Mouse (Mus musculus) lung, embryonic 14.5 days (tissue): ENCODE data around the gene Ranbp17. TPM values are rescaled to one million over a fixed set of nuclear protein-coding genes. Genes with fewer than 3 reads are reported as not detected.

ENCODE experiments used
- ATAC-seq: fragments of 200-750 bp; cut with Nextera tagmentation; 2 replicates; pipeline ENCODE4 v1.8.0; 2017; ENCODE audit warnings: mild to moderate bottlenecking, moderate TSS enrichment, moderate library complexity; ENCODE audit not compliant: insufficient read depth
- DNase-seq: peaks from one replicate; pipeline ENCODE4 v3.0.0-alpha.2; 2015
- H3K27ac ChIP-seq: fragments of 300-500 bp; sonication (generic); 2 replicates; pipeline ENCODE4 v1.5.1; 2014; ENCODE audit warnings: low read depth, mild to moderate bottlenecking, moderate library complexity
- H3K27me3 ChIP-seq: fragments of 300-500 bp; sonication (generic); 2 replicates; pipeline ENCODE4 v1.6.1; 2014; ENCODE audit warnings: low read length, control low read depth; ENCODE audit not compliant: insufficient read depth
- H3K36me3 ChIP-seq: fragments of 300-500 bp; sonication (generic); 2 replicates; pipeline ENCODE4 v1.6.1; 2014; ENCODE audit warnings: control low read depth; ENCODE audit not compliant: insufficient read depth
- H3K4me1 ChIP-seq: fragments of 300-500 bp; sonication (generic); 2 replicates; pipeline ENCODE4 v1.6.1; 2014; ENCODE audit warnings: antibody characterized with exemption, control low read depth; ENCODE audit not compliant: insufficient read depth
- H3K4me2 ChIP-seq: fragments of 300-500 bp; sonication (generic); 2 replicates; pipeline ENCODE4 v1.6.1; 2014; ENCODE audit warnings: mild to moderate bottlenecking
- H3K4me3 ChIP-seq: fragments of 300-500 bp; sonication (generic); 2 replicates; pipeline ENCODE4 v1.5.1; 2014; ENCODE audit warnings: low read depth, low read length
- H3K9ac ChIP-seq: fragments of 300-500 bp; sonication (generic); 2 replicates; pipeline ENCODE4 v1.6.1; 2014
- H3K9me3 ChIP-seq: fragments of 300-500 bp; sonication (generic); 2 replicates; pipeline ENCODE4 v1.6.1; 2016; ENCODE audit warnings: low read depth, low read length, control low read depth
- CTCF ChIP-seq: IDR thresholded peaks from 2 replicates; pipeline ENCODE4 v1.5.1; 2016; ENCODE audit warnings: antibody characterized with exemption, low read depth
- WGBS: fragments of 180-500 bp; shearing (Covaris S2); extraction: QIAGEN DNeasy Blood & Tissue Kit; methylation state at CpG from one replicate; pipeline ENCODE4 v1.1.7; 2014; 5-methylcytosine and 5-hydroxymethylcytosine counted together
- polyA plus RNA-seq: library from polyadenylated mRNA; unstranded; fragments of >200 nt; fragmentation: Nextera tagmentation; extraction: Ambion mirVana; gene quantifications from 2 replicates; pipeline ENCODE4 v1.2.1, GENCODE M21; 2014

The Ranbp17 gene
- polyA plus RNA-seq, 1 experiment from 2014 or later = 6.5 TPM

- Histone ChIP-seq H3K27me3 (no peaks in the 10 kb centered on the region), H3K4me1 (no peaks in the 10 kb centered on the region), H3K9ac (no peak overlapping the region), H3K36me3 (no peaks in the 10 kb centered on the region), H3K4me3 (no peak overlapping the region), H3K9me3 (no peaks in the 10 kb centered on the region), H3K27ac (no peak overlapping the region), H3K4me2 (no peak overlapping the region)
- WGBS = 78% methylated on average over 3 of the region's 3 CpGs
- TF ChIP-seq CTCF = no peak
- no peak for DNase-seq
- no peak for ATAC-seq
These were observed 273.3 kb downstream of the Ranbp17 start for GRCm38 (mm10) chr11:33240295-33240694.

DNA sequence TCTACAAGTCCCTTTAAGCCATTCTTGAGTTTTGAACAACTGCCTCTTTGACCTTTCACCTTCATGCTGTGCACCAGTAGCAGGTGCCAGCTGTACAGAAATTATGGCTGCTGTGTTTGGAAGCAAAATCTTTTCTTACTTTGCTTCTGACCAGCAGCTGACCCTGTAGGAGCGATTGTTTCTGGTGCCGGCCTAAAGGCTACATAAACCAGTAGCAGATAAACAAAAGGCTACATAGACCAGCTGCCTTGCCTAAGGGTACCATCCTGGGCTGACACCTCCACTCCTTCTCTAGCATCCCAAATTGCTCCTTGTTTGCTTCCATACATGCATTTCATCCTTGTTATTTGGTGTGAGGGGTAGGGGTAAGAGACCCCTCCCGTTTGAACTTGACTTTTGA is 279.4 kb downstream of the Ranbp17 start:
- Histone ChIP-seq H3K27ac (no peak overlapping the region), H3K4me1 (no peaks in the 10 kb centered on the region), H3K4me2 (no peak overlapping the region), H3K9me3 (no peaks in the 10 kb centered on the region), H3K4me3 (no peak overlapping the region), H3K36me3 (no peaks in the 10 kb centered on the region), H3K9ac (no peak overlapping the region), H3K27me3 (no peaks in the 10 kb centered on the region)
- ATAC-seq (no peak), DNase-seq (no peak)
- no peak for TF ChIP-seq CTCF
- WGBS = 44% methylated on average over 3 of the region's 3 CpGs

DNA sequence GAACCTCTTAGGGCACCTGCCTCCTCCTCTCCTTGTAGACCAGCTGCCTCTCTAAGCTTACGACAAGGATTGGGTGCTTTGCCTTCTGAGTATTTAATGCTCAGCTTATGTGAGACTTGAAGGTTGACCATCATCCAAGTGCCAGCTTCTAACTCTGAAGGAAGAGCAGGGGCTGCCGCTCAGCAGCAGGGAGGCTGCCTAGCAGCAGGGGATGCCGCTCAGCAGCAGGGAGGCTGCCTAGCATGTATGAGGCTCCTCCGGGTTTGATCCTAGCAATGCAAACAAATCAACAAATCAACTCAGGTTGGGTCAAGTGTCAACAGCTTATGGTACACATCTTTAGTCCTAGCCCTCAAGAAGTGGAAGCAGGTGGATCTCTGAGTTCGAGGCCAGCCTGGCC is 281.5 kb downstream of the Ranbp17 start:
- Histone ChIP-seq H3K9ac (no peak overlapping the region), H3K36me3 (no peaks in the 10 kb centered on the region), H3K4me3 (no peak overlapping the region), H3K4me2 (no peak overlapping the region), H3K4me1 (no peaks in the 10 kb centered on the region), H3K27me3 (no peaks in the 10 kb centered on the region), H3K27ac (no peak overlapping the region), H3K9me3 (no peaks in the 10 kb centered on the region)
- TF ChIP-seq CTCF = no peak
- 66% methylated on average over 5 of the region's 5 CpGs for WGBS
- DNase-seq (no peak), ATAC-seq (no peak)

DNA sequence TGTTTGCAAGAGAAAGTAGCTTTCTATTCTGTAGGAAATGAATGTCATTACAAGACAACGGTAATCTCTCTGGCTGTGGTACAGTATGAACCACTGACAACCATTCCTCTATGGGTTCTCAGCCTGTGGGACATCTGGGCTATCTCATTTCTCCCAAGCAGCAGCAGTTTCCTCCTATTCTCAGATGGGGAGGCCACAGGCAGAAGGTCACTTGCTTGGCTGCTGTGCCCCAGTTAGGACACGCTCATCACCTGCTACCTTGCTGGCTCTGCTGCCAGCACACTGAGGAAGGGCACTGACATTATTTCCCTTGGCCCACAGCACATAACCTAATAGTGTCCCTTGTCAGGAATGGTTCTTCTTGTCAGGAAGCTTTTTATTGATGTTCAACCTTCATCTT is 285.4 kb downstream of the Ranbp17 start:
- no peak for DNase-seq
- H3K27ac ChIP-seq = no peak overlapping the region
- no peaks in the 10 kb centered on the region for H3K27me3 ChIP-seq
- ATAC-seq = no peak
- H3K9ac ChIP-seq = no peak overlapping the region
- H3K4me2 ChIP-seq = no peak overlapping the region
- no peaks in the 10 kb centered on the region for H3K4me1 ChIP-seq
- H3K9me3 ChIP-seq = no peaks in the 10 kb centered on the region
- TF ChIP-seq CTCF = no peak
- H3K4me3 ChIP-seq = no peak overlapping the region
- 84% methylated on average over 2 of the region's 2 CpGs for WGBS
- no peaks in the 10 kb centered on the region for H3K36me3 ChIP-seq

- H3K36me3 ChIP-seq = no peaks in the 10 kb centered on the region
- H3K27me3 ChIP-seq = no peaks in the 10 kb centered on the region
- H3K4me1 ChIP-seq = no peaks in the 10 kb centered on the region
- H3K27ac ChIP-seq = no peak overlapping the region
- no peak for TF ChIP-seq CTCF
- H3K9me3 ChIP-seq = no peaks in the 10 kb centered on the region
- H3K4me3 ChIP-seq = no peak overlapping the region
- 65% methylated on average over 8 of the region's 8 CpGs for WGBS
- H3K9ac ChIP-seq = no peak overlapping the region
- no peak overlapping the region for H3K4me2 ChIP-seq
- ATAC-seq = no peak
- no peak for DNase-seq
These were observed 287.0 kb downstream of the Ranbp17 start for GRCm38 (mm10) chr11:33226516-33226915.

DNA sequence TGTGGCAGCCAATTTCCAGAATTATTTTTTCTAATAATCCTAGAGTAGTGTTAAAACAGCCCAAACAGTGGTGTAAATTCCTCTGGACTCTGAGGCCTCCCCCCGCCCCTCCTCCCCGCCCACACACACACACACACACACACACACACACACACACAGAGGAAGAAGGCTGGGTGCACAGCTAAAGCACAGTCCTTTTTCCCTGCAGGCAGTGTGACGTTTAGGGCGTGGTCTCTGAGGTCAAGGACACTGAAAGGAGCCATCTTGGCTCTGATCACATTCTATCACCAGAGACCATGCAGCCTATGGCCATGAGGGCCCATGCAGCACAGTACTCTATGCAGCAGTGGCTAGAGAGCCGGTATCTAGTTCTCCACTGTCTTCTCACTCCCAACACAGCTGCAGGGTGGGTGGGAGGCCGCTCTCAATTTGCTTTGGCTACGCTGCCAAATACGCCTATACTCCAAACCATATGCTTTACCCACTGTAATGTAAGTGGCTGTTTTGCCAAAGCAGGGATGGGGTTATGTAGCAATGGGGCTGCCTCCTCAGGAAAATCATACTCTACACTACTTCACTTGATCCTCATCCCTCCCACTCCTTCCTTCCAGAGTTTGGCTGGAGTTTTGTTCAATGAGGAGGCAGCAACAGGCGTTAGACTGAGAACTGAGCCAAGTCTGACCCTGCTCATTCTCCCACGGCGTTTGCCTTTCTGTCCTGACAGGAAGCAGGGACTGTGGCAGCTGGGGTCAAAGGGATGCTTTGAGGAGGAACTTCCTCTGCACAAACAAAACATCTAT is 291.8 kb downstream of the Ranbp17 start:
- DNase-seq = peak; percentile 72
- TF ChIP-seq CTCF = no peak
- H3K27ac ChIP-seq = no peak overlapping the region
- no peak overlapping the region for H3K4me3 ChIP-seq
- peak; percentile 61; the same call in 1 of the 2 replicates for ATAC-seq
- H3K9ac ChIP-seq = no peak overlapping the region
- no peaks in the 10 kb centered on the region for H3K36me3 ChIP-seq
- no peak overlapping the region for H3K4me2 ChIP-seq
- H3K27me3 ChIP-seq = no peaks in the 10 kb centered on the region
- H3K4me1 ChIP-seq = no peaks in the 10 kb centered on the region
- H3K9me3 ChIP-seq = no peaks in the 10 kb centered on the region
- WGBS = 53% methylated on average over 11 of the region's 11 CpGs

DNA sequence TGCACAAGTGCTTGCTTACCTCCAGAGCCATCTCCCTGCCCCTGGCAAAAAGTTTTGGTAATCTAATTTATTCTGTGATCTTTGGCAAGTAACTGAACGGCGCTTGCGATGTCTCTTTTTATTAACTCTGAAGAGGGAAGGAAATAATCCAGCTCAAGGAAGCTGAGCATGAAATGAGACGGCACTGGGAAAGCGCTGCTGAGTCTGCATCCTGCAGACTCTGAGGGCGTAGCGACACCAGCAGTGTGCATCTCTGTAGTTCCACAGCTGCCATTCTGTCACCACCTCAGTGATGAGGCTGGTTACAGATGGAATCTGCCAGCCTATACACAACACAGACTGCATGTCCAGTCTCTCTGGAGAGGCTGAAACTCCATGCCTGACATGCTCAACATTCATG is 292.8 kb downstream of the Ranbp17 start:
- no peak for TF ChIP-seq CTCF
- 71% methylated on average over 7 of the region's 7 CpGs for whole genome bisulfite sequencing

More for the DNA sequence above, 292.8 kb downstream of the Ranbp17 start:
- no peaks in the 10 kb centered on the region for H3K9me3 ChIP-seq
- ATAC-seq (no peak), DNase-seq (no peak)
- H3K27me3 ChIP-seq = no peaks in the 10 kb centered on the region
- H3K4me1 ChIP-seq = no peaks in the 10 kb centered on the region
- no peak overlapping the region for H3K4me3 ChIP-seq
- no peak overlapping the region for H3K4me2 ChIP-seq
- no peaks in the 10 kb centered on the region for H3K36me3 ChIP-seq
- no peak overlapping the region for H3K27ac ChIP-seq
- H3K9ac ChIP-seq = no peak overlapping the region
